Mouse (Mus musculus) retina, postnatal 7 days (tissue): ENCODE measurements around the gene Prpf3.
A peak's percentile ranks its signal among the peaks of the same experiment; 100 is the strongest.
"Not testable (repeated sequence)": the region's sequence is repeated elsewhere in the genome, so short reads cannot be mapped to it uniquely, and the experiment has no call there.

Source experiments
- DNase-seq: peaks from one replicate; pipeline ENCODE4 v3.0.0-alpha.2; 2012; ENCODE audit warnings: low read depth, low spot score

The Prpf3 gene

DNA sequence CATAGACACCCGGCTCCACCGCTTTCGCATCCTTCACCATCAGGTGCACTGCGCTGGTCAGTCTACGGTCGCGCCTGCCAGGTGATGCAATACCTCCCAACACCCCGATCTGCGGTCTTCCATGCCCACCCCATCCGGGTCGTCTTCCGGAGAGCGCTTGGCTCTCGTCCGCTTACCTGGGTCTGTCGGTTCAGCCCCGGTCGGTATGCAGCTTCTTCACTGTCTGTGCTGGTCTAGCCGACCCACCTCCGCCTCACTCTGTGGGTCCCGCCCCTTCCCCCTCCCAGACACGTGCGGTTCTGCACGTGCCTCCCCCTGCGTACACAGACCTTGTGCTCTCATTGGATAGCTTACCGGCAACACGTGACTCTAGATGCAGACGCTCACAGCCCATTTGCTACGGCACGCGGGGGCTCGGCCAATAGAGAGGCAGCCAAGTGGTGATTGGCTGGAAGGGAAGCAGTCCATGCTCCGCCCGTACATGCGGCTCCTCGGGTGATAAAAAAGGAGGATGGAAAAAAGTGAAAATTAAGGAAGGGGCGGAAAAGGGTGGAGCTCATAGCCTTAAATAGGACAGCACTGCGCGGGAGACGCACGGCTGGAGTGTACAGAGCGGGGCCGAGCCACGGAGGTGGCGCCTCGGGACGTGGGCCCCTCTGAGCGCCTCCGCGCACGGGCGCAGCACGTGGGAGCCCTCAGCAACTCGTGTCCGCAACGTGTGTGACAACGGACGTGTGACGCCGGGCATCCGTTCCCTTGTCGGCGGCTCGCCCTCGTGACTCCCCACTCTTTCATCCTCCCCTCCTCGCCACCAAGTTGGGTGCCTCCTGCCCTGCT, 26.5 kb upstream of the Prpf3 start, which contains the start of gene Ciart:
Gene Ciart (minus strand): TSS at position 273 of the 837 bp plus-strand sequence.
- DNase-seq = peak; percentile 93

DNA sequence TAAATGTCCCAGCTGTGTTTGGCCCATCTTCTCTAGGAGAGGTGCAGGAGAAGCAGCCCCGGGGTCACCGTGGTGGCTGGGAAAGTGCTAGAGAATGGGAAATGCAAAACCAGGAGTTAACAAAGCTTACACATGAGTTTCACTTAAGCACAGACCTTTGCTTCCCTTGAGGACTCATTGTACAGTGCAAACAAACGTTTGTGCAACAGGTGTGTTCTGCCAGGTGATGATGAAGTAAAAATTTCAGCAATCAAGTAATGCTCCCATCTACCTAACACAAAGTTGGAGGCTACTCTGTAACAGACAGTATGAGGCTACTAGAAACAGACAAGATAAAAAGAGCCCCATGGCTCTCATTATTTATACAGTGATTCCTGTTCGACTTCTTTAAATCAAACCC, 23.4 kb upstream of the Prpf3 start:
- DNase-seq = no peak

DNA sequence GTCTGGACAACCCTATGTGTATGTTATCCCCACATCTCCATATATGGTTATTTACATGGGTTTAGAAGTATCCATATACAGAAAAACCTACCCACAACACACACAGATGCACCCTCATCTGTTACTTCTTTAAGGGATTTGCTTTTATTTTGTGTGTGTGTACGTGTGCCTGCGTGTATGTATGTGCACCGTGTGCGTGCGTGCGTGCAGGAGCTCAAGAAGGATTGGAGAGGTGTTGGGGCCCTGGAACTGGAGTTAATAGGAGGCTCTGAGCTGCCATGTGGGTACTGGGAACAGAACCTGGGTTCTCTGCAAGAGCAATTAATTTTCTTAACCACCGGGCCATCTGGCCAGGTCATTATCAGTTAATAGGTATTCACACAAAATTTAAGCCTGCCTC, 16.4 kb upstream of the Prpf3 start:
- DNase-seq = no peak

DNA sequence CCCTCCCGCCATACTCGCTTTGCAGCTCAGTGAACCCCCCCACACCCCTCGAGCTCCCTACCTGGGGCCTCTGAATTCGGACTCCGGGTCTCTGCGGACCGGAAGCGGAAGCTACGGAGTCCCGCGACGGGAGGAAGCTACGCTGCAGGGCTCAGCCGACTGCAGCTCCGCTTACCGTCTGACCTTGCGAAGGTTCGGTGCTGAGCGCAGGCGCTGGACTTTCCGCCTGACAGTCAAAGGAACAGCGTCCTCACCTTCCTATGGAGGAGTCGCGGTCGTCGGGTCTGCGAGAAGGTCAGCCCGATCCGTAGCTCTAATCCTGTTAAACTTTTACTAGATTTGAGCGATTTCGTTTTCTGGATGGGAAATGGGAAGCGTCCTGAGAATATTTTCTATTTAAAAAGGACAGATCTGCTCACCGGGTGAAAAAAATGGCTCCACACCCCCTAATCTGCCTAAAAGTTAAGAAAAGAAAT, 15.7 kb upstream of the Prpf3 start, which contains the start of gene Mrps21:
Gene Mrps21 (minus strand): TSS at position 128 of the 476 bp plus-strand sequence.
- DNase-seq = peak; percentile 65

DNA sequence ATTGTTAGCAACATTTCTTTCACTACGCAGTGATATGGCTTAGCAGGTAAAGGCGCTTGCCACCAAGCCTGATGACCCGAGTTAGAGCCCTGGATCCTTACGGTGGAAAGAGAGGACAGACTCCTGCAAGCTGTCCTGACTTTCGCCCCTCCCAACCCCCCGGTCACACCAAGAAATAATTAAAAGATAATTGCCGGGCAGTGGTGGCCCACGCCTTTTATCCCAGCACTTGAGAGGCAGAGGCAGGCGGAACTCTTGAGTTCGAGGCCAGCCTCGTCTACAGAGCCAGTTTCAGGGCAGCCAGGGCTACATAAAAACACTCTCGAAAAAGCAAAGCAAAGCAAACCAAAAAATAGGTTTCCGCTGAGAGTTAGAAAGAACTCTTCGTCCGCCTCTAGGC, 15.3 kb upstream of the Prpf3 start:
- DNase-seq = no peak

DNA sequence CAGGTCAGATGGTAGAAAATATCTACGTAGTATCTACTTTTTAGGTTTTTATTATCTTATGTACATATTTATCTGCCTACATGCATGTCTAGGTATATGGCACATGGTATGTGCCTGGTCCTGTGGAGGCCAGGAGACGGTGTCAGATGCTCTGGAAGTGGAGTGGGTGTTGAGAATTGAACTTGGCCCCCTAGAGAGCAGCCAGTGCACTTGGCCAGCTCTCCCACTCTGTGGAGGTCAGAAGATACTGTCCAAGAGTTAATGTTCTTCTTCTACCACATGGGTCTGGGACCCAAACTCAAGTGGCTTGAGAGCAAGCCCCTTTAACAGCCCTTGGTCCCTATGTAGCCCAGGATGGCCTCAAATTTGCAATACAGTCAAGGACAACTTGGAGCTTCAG, 11.7 kb upstream of the Prpf3 start:
- no peak for DNase-seq

DNA sequence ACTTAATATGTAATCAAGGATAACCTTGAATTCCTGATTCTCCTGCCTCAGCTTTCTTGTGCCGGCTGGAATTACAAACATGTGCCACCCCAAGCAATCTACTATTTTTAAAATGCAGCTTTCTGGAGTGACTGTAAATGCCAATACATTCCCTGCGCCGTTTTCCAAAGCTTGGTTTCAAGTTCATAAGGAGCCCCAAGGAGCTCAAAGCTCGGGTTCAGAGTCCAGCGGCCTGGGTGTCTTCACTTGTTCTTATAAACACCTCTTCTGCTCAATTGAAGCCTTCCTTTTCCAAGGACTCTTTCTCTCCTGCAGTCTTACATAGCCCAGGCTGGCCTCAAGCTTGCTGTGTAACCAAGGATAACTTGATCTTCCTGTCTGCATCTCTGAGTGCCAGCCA, 10.4 kb upstream of the Prpf3 start:
- no peak for DNase-seq

DNA sequence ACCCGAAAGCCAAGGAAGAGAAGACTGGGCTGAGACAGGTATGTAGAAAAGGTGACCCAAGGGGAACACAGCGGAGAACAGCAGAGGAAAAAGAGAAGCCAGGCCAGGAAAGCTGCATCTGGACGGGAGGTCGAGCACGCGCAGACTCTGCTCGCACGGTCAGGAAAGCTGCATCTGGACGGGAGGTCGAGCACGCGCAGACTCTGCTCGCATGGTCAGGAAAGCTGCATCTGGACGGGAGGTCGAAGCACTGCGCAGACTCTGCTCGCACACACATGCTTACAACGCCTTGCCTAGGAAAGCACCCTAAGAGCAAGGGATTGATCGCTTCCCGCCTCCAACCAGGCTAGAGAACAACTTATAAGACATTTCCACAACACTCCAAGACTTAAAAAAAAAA, 9.9 kb upstream of the Prpf3 start:
- DNase-seq = no peak

DNA sequence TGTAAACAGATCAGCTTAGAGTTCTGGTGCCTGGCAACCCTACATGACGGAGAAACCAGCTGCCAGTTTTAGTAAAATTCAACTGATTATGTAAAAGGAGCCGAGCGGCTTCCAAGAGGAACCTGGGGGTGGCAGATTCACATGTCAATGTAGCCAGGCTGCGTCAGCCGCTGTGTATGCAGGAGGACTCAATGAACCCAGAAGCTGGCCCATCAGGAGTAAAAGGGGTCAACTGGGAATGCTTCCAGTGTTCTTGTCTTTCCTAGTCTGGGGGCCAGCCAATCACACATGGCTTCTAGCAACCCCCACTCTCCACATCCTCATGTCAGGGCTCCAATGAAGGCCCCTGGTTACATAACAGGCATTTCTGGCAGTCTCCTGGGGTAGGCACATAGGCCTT, 9.4 kb upstream of the Prpf3 start:
- no peak for DNase-seq

DNA sequence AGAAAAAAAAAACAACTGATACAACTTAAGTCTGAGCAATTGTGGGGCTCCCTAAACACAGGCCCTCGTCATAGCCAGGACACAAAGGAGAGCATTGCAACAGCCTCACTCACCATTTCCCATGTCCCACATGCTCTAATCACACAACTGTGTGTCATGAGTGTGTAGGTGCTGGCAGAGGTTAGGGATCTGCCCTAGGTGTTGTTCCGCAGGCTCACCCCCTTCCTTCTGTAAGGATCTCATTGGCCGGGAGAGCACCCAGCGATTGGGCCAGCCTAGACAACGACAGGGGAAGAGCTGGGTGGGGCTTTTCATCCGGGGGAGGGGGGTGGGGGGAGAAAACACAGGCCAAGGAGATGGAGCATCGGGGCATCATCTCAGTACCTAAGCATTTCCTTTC, 7.9 kb upstream of the Prpf3 start:
- DNase-seq = no peak

DNA sequence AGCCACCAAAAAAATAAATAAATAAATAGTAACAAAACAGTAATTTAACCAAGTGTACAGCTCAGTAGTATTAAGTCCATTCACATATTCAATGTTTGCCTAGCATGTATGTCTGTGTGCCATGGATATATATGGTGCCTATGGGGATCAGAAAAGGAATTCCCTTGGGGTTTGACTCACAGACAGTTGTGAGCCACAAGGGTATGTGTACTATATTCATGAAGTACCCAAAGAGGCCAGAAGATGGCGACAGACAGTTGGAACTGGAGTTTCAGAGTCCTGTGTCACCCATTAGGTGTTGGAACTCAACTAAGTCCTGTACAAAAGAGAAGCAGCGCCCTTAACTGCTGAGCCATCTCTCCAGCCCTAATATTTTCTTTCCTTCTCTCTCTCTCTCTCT, 6.1 kb upstream of the Prpf3 start:
- DNase-seq = peak; percentile 81

DNA sequence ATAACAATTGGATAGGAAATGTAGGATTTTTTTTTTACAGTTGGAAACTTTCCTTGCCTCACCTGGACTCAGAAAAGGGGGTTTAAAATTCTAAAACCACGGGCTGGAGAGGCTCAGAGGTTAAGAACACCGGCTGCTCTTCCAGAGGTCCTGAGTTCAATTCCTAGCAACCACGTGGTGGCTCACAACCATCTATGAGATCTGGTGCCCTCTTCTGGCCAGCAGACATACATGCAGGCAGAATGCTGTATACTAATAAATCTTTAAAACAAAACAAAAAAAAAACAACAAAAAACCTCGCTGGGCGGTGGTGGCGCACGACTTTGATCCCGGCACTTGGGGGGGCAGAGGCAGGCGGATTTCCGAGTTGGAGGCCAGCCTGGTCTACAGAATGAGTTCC, 5.5 kb upstream of the Prpf3 start:
- no peak for DNase-seq

DNA sequence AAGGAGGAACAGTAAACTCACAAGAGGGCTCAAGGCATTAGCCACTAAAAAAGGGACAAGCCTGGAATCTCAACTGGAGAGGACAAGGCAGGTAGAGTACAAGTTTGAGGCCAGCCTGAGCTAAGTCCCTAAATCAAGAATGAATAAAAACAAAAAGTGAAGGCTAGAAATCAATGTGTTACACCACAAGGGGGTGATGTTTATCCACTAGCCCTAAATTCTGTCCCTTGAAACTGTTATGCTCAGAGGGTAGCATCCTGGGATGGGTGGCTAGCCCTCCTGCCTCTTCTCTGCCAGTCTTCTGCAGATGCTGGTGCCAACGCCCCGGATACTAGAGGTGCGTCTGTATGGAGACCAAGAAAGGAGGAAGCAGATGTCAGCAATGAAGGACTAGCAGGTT, 4.6 kb upstream of the Prpf3 start:
- no peak for DNase-seq

DNA sequence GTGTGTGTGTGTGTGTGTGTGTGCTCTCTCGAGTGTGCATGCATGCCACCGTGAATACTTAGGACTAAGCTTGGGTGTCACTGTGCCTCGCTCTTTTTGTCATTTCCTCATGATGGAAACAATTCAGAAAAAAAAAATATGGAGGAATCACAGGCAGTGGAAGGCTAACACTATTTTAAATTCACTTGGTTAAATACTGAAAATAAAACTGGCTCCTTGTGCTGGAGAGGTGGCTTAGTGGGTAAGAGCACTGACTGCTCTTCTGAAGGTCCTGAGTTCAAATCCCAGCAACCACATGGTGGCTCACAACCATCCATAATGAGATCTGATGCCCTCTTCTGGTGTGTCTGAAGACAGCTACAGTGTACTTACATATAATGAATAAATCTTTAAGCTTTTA, 2.6 kb upstream of the Prpf3 start:
- DNase-seq = not testable (repeated sequence)

DNA sequence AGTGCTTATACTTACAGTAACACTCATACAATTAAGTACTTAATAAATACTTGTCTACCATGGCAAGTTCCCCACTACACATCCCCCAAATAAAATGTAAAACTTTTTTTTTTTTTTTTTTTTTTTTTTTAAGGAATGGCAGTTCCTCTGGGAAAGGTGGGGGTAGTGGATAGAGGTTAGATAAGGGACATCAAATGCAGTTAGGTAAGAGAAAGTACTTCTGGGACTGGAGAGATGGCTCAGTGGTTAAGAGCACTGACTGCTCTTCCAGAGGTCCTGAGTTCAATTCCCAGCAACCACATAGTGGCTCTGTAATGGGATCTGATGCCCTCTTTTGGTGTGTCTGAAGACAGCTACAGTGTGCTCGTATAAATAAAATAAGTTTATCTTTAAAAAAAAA, 1.4 kb upstream of the Prpf3 start:
- not testable (repeated sequence) for DNase-seq

DNA sequence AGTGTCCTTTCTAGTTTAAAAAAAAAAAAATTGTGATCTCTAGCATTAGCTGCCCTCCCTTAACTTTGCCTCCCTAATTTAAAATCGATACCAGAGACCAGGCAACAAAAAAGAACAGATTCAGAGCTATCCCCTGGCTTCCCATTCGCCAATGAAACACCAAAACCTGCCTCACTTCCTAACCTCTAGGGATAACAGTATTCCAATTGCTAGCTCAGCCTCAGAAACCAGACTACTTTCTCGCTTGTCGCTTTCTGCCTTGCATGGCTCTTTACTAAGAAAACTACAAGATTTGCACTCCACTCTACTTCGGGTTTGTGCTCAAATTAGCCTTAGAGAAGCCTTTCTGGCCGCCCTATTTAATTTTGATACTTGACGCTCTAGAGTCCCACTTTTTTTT, 430 bp upstream of the Prpf3 start:
- peak; percentile 11 for DNase-seq

DNA sequence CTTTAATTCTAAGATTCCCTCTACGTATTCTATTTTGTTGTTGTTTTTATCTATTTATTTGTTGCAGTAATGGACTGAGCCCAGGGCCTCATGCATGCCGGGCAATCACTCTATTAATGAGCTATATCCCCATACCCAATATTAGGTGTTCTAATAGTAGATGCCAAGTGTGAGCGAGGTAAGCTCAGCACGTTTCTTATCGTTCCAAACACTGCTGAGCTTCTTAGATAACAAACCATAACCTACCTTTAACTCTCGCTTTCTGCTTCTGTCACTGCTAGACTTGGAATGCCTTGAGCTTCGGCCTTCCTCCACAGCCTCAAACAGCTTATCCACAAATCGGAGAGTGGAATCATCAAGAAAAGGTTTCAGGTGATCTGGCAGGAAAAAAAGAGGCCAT, 4.4 kb downstream of the Prpf3 start:
- DNase-seq = no peak

DNA sequence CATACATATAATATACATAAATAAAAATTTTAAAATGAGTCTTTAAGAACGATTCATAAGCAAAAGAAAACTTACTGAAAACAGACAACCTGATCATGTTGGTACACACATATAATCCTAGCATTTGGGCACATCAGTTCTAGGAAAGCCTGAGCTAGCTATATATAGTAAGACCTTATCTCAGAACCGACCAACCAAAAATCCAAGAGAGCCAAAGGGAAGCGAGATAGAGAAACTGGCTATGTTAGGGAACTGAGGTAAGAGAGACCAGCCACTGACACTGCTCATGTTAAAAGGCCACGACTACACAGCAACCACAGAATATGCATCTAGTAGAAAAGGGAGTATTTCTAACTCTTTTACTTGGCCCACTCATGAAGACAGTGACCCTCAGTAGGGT, 5.1 kb downstream of the Prpf3 start:
- no peak for DNase-seq

DNA sequence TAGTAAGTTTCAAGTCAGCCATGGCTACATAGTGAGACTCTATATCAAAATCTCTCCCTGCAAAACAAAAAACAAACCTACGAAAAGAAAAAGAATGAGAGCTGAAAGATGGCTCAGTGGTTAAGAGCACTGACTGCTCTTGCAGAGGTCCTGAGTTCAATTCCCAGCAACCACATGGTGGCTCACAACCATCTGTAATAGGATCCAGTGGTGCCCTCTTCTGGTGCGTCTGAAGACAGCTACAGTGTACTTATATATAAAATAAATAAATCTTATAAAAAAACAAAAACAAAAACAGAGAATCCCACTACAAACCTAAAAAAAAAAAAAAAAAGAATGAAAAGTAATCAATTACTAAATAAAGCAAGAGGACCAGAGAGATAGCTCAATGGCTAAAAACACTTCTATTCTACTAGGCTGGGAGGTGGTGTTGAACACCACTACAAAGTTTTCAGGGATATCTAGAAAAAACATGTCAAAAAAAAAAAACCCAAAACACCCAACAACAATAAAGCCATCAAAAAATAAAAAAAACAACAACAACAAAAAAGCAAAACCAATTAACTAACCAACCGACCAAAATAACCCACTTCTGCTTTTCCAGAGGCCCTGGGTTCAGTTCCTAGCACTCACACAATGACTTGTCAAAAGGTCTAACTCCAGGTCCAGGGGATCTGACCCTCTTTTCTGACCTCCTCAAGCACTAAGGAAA, 13.0 kb downstream of the Prpf3 start:
- DNase-seq = no peak

DNA sequence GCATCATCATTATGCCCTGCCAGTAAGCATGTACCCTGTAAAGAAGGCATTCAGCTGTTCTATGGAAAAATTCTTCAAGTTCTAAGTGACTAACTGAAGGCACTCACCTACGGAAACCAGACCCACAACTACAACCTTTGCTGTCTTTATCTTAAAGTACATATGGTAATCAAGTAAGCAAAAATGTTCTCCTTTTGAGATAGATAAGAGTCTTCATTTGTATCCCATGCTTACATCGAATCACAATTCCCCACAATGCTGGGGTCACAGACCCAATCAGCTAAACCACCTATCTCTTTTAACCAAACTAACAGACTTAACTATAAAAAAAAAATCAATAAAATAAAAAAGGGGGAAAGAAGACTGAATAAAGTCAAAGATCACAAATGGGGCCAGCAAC, 16.4 kb downstream of the Prpf3 start:
- DNase-seq = no peak

DNA sequence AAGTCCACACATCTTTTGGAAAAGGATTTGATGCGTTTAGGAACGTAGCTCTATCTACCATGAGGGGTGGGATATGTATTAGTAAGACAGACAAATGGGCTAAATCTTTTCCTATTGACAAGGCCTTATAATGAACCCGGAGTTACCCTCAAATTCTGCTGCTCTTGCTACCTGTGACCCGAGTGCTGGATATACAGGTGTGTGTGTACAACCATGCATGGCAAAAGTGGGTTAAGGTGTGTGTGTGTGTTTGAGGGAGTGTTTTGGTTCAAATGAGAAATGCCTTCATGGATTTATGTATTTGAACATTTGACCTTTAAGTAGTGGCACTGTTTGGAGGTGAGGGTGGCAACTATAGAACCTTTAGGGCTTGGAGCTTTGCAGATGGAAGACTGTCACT, 26.6 kb downstream of the Prpf3 start:
- no peak for DNase-seq

DNA sequence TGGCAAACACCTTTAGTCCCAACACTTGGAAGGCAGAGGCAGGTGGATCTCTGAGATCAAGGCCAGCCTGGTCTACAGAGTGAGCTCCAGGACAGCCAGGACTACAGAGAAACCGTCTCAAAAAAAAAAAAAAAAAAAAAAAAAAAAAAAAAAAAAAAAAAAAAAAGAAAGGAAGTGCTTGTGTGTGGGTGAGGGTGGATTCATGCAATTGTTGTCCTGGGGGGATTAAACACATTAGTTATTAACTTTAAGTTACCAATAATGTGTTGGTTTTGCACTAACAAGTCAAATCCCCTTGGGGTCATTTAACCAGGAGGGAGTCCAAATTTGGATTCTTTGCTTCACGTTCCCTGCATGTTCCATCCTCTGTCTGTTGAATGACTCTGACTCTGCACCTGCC, 29.4 kb downstream of the Prpf3 start:
- DNase-seq = no peak
